Mouse (Mus musculus) liver, embryonic 11.5 days (tissue): ENCODE data around the gene Gpam. TPM values are rescaled to one million over a fixed set of nuclear protein-coding genes. Genes with fewer than 3 reads are reported as not detected.
A peak's percentile ranks its signal among the peaks of the same experiment; 100 is the strongest.

Experiments
- ATAC-seq: fragments of 200-750 bp; cut with Nextera tagmentation; replicated peaks from 2 replicates; pipeline ENCODE4 v1.8.0; 2017; ENCODE audit warnings: moderate number of reproducible peaks, mild to moderate bottlenecking, moderate TSS enrichment, moderate library complexity; ENCODE audit not compliant: low FRiP score
- DNase-seq: peaks from one replicate; pipeline ENCODE4 v3.0.0-alpha.2; 2017; ENCODE audit warnings: low spot score
- H3K27ac ChIP-seq: fragments of 300-500 bp; sonication (generic); 2 replicates; pipeline ENCODE4 v1.5.1; 2014; ENCODE audit warnings: mild to moderate bottlenecking, low read depth, low read length, control low read depth
- H3K27me3 ChIP-seq: fragments of 300-500 bp; sonication (generic); replicated peaks from 2 replicates; pipeline ENCODE4 v1.6.1; 2014; ENCODE audit warnings: low read length, mixed read lengths; ENCODE audit not compliant: control insufficient read depth, insufficient read depth
- H3K36me3 ChIP-seq: fragments of 300-500 bp; sonication (generic); 2 replicates; pipeline ENCODE4 v1.6.1; 2014; ENCODE audit warnings: mild to moderate bottlenecking, low read length, moderate library complexity, mixed read lengths; ENCODE audit not compliant: control insufficient read depth, insufficient read depth
- H3K4me1 ChIP-seq: fragments of 300-500 bp; sonication (generic); replicated peaks from 2 replicates; pipeline ENCODE4 v1.6.1; 2014; ENCODE audit warnings: low read length, mixed read lengths; ENCODE audit not compliant: control insufficient read depth, insufficient read depth
- H3K4me2 ChIP-seq: fragments of 300-500 bp; sonication (generic); 2 replicates; pipeline ENCODE4 v1.6.1; 2014; ENCODE audit warnings: mild to moderate bottlenecking, control low read depth, moderate library complexity
- H3K4me3 ChIP-seq: fragments of 300-500 bp; sonication (generic); 2 replicates; pipeline ENCODE4 v1.5.1; 2014; ENCODE audit warnings: low read depth, low read length, control low read depth
- H3K9ac ChIP-seq: fragments of 300-500 bp; sonication (generic); 2 replicates; pipeline ENCODE4 v1.6.1; 2014; ENCODE audit warnings: low read depth, low read length, control low read depth
- H3K9me3 ChIP-seq: fragments of 300-500 bp; sonication (generic); 2 replicates; pipeline ENCODE4 v1.6.1; 2016; ENCODE audit warnings: low read length, inconsistent platforms, mixed read lengths; ENCODE audit not compliant: control insufficient read depth
- WGBS: fragments of 180-500 bp; shearing (Covaris S2); extraction: QIAGEN DNeasy Blood & Tissue Kit; methylation state at CpG from one replicate; pipeline ENCODE4 v1.1.7; 2014; 5-methylcytosine and 5-hydroxymethylcytosine counted together
- polyA plus RNA-seq: library from polyadenylated mRNA; unstranded; fragments of >200 nt; fragmentation: Nextera tagmentation; extraction: Ambion mirVana; gene quantifications from 2 replicates; pipeline ENCODE4 v1.2.1, GENCODE M21; 2014

Gene Gpam
- polyA plus RNA-seq, 1 experiment from 2014 or later: 36.3 TPM

DNA sequence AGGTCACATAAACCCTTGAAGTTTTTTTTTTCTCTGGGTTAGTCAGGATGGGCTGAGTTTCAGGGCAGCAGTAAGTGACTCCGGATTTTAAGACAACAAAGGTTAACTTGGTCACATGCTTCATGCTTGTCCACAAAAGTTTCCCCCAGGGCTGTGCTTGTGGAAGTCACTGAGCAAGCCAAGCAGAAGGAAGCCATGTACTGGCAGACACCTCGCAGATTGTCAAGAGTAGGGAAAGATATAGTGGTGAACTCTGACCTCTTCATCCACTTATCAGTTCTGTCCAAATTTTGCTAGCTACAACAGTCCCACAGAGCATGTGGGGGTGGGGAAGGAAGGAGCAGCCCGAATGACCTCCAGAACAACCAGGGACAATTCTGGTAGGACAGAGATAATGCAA, 19.1 kb downstream of the Gpam start:
- H3K4me1 ChIP-seq: 0 out of 2 replicates have a peak, but pooled peaks cover 3% of the 10 kb centered on the region
- no peak overlapping the region for H3K27ac ChIP-seq
- WGBS: 25% methylated on average over 3 of the region's 3 CpGs
- no peak overlapping the region for H3K4me3 ChIP-seq
- no peaks in the 10 kb centered on the region for H3K9me3 ChIP-seq
- no peak overlapping the region for H3K4me2 ChIP-seq
- no peaks in the 10 kb centered on the region for H3K27me3 ChIP-seq
- no peak overlapping the region for H3K9ac ChIP-seq
- H3K36me3 ChIP-seq: no peaks in the 10 kb centered on the region
- no peak for DNase-seq
- no peak for ATAC-seq

DNA sequence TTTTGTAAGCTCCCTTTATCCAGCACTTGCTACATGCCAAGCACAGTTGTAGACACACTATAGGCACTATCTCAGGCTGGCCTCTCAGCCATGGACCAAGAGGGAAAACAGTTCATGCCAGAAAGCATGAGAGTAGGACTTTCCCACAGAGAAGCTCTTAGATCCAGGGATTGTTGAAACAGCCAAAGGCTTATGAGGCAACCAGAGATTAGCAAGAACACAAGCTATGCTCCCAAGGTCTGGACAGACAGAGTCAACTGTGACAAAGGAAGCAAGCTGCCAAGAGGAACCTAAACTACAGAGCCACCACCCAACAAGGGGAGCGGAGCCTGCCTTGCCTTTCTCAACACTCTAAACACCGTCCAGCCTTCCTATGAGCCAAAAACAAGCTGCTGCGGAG, 21.1 kb downstream of the Gpam start:
- Histone ChIP-seq H3K27ac (no peak overlapping the region), H3K36me3 (no peaks in the 10 kb centered on the region), H3K4me3 (no peak overlapping the region), H3K4me2 (no peak overlapping the region), H3K4me1 (0 out of 2 replicates have a peak, but pooled peaks cover 5% of the 10 kb centered on the region), H3K9me3 (no peaks in the 10 kb centered on the region), H3K9ac (no peak overlapping the region), H3K27me3 (no peaks in the 10 kb centered on the region)
- WGBS: 88% methylated on average over 3 of the region's 3 CpGs
- ATAC-seq (no peak), DNase-seq (no peak)

DNA sequence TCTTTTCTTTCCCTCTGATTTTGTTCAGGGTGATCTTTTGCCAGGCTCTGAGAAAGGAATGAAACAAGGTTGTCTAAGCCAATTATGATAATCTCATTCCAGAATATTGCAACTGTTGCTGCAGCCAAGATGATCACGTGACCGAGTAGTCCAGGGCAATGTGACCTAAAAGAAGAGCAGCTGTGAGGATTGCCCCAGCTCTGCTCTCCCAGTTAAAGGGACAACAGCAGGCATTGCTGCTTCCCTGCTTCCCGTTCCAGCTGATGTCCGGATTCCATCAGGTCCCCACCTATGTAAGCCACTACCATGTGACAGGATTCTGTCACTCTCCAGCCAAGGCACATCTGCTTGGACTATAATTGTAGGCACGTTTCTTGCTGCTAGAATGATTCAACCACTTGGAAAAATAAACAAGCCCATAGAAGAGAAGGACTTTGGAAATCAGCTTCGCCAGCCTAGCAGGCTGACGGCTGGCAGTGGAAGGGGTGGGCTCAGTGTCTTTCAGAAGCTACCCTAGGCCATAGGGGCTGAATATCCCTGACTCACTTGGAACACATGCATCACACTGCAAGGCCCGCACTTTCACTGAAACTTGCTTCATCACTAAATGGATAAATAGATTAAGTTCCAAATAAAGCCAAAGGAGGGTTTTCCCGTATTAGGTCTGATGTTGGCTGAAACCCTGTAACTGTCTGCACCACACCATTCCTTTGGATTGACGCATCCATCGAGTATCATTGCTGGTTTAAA, 23.8 kb downstream of the Gpam start:
- Histone ChIP-seq H3K27me3 (no peaks in the 10 kb centered on the region), H3K4me2 (no peak overlapping the region), H3K9me3 (no peaks in the 10 kb centered on the region), H3K27ac (no peak overlapping the region), H3K36me3 (no peaks in the 10 kb centered on the region), H3K4me3 (no peak overlapping the region), H3K4me1 (peaks cover 17% of the 10 kb centered on the region), H3K9ac (no peak overlapping the region)
- WGBS: 64% methylated on average over 11 of the region's 11 CpGs
- DNase-seq (no peak), ATAC-seq (no peak)

DNA sequence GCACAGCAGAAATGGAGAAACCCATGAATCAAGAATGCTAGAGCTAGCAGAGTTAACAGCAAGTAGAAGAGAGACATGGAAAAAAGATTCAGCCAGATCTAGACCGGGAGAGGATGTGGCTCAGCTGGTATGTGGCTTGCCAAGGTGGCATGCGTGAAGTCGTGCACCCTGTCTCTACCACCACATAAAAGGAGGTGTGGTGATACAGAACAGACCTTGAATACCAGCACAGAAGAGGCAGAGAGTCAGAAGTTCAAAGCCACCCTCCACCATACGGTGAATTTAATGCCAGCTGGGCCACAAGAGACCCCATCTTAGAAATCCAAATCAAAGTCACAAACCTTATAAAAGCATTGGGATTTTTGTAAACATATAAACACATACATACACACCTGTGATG, 25.4 kb downstream of the Gpam start:
- no peak overlapping the region for H3K27ac ChIP-seq
- H3K9ac ChIP-seq: no peak overlapping the region
- H3K9me3 ChIP-seq: no peaks in the 10 kb centered on the region
- WGBS: 80% methylated on average over 4 of the region's 4 CpGs
- H3K27me3 ChIP-seq: no peaks in the 10 kb centered on the region
- H3K36me3 ChIP-seq: no peaks in the 10 kb centered on the region
- H3K4me1 ChIP-seq: peaks cover 27% of the 10 kb centered on the region
- ATAC-seq (no peak), DNase-seq (no peak)
- H3K4me2 ChIP-seq: no peak overlapping the region
- no peak overlapping the region for H3K4me3 ChIP-seq

DNA sequence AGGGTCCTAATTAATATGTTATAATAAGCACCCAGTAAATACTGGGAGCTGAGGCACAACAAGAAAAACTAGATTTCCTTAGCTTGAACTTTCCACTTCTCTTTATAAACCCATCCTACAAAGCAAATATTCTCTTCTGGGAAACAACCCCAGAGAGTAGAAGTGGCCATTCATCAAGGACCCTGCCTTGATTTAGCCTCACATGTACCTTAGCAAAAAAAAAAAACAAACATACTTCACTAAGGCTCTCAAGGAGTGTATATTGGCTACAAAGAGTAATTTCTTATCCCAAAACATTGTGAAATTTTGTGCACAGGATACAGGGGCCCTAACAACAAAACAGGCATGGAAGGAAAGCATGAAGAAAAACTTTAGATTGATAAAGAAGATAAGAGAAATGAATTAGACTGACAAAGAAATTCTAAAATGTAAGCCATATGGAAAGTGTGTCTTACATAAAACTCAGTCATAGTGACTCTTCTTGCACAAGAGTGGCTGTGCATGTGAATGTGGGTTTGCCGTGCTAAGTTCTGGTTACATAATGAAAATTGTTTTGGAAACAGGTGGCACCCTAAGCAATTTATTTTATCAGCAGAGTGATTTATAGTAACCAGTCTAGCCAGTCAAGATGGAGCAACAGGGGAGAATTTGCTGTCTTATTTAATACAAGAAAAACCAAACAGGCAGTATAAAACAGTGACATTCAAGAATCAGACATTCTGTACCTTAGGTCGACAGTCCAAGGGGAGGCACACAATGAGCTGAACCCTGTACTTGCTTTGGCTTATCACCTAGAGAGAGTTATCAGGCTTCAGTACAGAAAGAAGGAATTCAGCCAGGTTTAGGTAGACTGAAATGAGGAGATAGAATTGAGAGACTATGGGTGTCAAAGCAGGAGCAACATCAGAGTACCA, 26.6 kb downstream of the Gpam start:
- Histone ChIP-seq H3K9ac (peak overlapping the region; percentile 90), H3K4me2 (peak overlapping the region; percentile 75), H3K9me3 (no peaks in the 10 kb centered on the region), H3K4me1 (peaks cover 27% of the 10 kb centered on the region), H3K4me3 (peak overlapping the region; percentile 78), H3K36me3 (no peaks in the 10 kb centered on the region), H3K27ac (no peak overlapping the region), H3K27me3 (no peaks in the 10 kb centered on the region)
- no peak for ATAC-seq
- no peak for DNase-seq
- 80% methylated on average over 2 of the region's 2 CpGs for WGBS

DNA sequence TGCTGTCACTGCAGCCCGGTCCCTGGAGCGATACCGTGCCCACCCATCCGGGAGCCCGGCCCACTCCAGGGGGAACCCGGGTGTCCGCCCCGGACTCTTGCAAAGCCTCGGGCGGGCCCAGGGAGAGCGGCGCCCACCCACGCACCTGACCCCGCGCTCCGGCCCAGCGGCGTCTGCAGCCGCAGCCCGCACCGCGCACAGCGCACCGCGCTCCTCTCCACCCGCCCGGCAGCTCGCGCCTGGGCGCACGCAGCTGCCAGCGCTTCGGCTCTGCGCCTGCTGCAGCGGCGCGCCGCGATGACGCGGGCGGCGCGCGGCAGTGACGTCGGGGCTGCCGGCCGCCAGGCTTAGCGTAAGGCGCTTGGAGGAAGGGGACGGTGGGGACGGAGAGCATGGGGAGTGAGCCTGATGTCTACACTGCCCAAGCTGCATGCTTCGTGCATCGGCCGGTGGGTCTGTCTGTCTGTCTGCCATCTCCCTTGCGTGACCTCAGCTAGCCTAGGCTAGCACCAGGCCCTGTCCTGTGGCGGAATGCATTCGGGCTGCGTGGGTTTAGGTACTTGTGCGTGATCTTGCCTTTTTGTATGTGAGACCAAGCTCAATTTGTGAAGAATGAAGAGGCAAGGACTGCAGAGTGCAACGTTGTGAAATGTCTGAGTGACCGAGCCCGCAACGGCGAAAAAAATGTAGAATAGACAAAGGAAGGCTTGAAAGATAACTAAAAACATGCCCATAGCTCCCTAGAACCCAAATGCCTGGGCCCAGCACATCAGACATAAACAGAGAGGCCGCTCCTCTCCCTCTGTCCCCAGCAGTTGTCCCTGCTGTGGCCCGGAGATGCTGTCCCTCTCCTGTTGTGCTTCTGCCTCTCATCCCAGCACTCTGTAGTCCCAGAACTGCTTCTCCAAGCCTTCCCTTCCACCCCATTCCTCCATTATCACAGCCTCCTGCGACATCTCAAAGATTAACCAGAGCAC, 27.6 kb downstream of the Gpam start:
- ATAC-seq: peak; percentile 85
- Histone ChIP-seq H3K9me3 (no peaks in the 10 kb centered on the region), H3K27ac (peak overlapping the region; percentile 67), H3K27me3 (no peaks in the 10 kb centered on the region), H3K4me1 (peaks cover 27% of the 10 kb centered on the region), H3K4me3 (peak overlapping the region; percentile 78), H3K9ac (peak overlapping the region; percentile 90), H3K36me3 (no peaks in the 10 kb centered on the region), H3K4me2 (peak overlapping the region; percentile 75)
- peak; percentile 86 for DNase-seq
- WGBS: under 1% methylated on average over 69 of the region's 69 CpGs

DNA sequence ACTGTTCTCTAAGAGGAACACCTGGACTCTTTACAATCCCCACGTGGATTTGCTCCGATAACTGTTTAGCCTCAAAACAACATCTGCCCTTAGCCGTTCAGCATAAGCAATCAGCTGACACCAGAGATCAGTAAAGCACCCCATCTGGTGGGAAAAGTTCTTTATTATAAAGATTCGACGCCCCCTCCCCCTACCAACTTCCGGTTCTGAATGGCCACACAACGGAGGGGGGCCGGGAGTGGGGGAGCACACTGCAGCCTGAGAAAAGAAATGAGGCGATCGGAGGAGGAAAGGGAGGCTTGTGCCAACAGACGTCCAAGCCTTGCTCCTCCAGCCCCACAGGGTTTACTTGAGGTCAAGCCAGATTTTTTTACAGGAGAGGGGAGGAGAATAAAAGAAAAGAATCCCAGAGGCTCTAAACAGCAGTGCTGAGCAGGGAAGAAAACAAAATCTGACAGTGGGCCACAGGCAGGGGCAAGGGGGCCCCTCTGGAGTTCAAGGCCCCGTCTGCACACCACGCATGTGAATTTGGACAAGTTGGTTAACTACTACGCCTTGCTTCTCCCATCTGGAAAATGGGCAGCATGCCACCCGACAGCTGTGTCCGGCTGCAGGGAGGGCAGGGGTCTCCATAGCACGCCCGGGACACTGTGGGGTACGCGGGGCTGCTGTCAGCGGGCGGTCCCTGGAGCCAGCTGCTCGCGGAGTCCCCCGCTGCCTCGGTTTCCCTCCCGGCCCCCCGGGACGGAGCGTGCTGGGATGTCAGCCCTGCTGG, 28.4 kb downstream of the Gpam start:
- 2% methylated on average over 30 of the region's 30 CpGs for WGBS

More for the DNA sequence above, 28.4 kb downstream of the Gpam start:
- Histone ChIP-seq H3K27ac (peak overlapping the region; percentile 67), H3K9me3 (no peaks in the 10 kb centered on the region), H3K4me1 (peaks cover 27% of the 10 kb centered on the region), H3K4me3 (peak overlapping the region; percentile 78), H3K9ac (peak overlapping the region; percentile 90), H3K4me2 (peak overlapping the region; percentile 75), H3K36me3 (no peaks in the 10 kb centered on the region), H3K27me3 (no peaks in the 10 kb centered on the region)
- DNase-seq (peak; percentile 54), ATAC-seq (peak; percentile 25)
